Mouse (Mus musculus) lung, postnatal 0 days (tissue): Measurements from ENCODE around the gene Lclat1.

Source experiments
- CTCF ChIP-seq: IDR thresholded peaks from 2 replicates; pipeline ENCODE4 v1.5.1; 2016; ENCODE audit warnings: antibody characterized with exemption, mild to moderate bottlenecking
- EP300 ChIP-seq: IDR thresholded peaks from 2 replicates; pipeline ENCODE4 v1.6.1; 2016; ENCODE audit warnings: antibody characterized with exemption, mild to moderate bottlenecking, control low read depth

GRCm38 (mm10) chr17:73199387-73199786 lies 91.6 kb downstream of the Lclat1 start:
- TF ChIP-seq CTCF (peak; percentile 32; the same call in 1 of the 2 replicates), EP300 (no peak)
